Mouse (Mus musculus) lung, postnatal 0 days (tissue): ENCODE measurements at regions not wholly inside any gene's neighbourhood (a gene's known extent, or its start where the extent isn't known, plus 50 kb on each side); places are given as distances from the start of the nearest gene placed in this dataset.

Experiments
- ATAC-seq: fragments of 200-750 bp; cut with Nextera tagmentation; 2 replicates; pipeline ENCODE4 v1.8.0; 2017; ENCODE audit warnings: moderate library complexity
- DNase-seq: peaks from one replicate; pipeline ENCODE4 v3.0.0-alpha.2; 2016; ENCODE audit warnings: low spot score
- H3K27ac ChIP-seq: fragments of 300-500 bp; sonication (generic); 2 replicates; pipeline ENCODE4 v1.5.1; 2014; ENCODE audit warnings: antibody characterized with exemption, mild to moderate bottlenecking, low read length, mixed read lengths
- H3K27me3 ChIP-seq: fragments of 300-500 bp; sonication (generic); replicated peaks from 2 replicates; pipeline ENCODE4 v1.6.1; 2014; ENCODE audit warnings: low read length, mixed read lengths; ENCODE audit not compliant: insufficient read depth
- H3K36me3 ChIP-seq: fragments of 300-500 bp; sonication (generic); 2 replicates; pipeline ENCODE4 v1.6.1; 2014; ENCODE audit warnings: low read length, mixed read lengths; ENCODE audit not compliant: insufficient read depth
- H3K4me1 ChIP-seq: fragments of 300-500 bp; sonication (generic); 2 replicates; pipeline ENCODE4 v1.6.1; 2014; ENCODE audit warnings: antibody characterized with exemption, low read depth, low read length, mixed read lengths; ENCODE audit not compliant: insufficient read depth
- H3K4me2 ChIP-seq: fragments of 300-500 bp; sonication (generic); replicated peaks from 2 replicates; pipeline ENCODE4 v1.6.1; 2014; ENCODE audit warnings: low read depth, mild to moderate bottlenecking, low read length, moderate library complexity, mixed read lengths
- H3K4me3 ChIP-seq: fragments of 300-500 bp; sonication (generic); 2 replicates; pipeline ENCODE4 v1.5.1; 2014; ENCODE audit warnings: low read depth, low read length
- H3K9ac ChIP-seq: fragments of 300-500 bp; sonication (generic); replicated peaks from 2 replicates; pipeline ENCODE4 v1.6.1; 2014; ENCODE audit warnings: low read depth, mild to moderate bottlenecking
- H3K9me3 ChIP-seq: fragments of 300-500 bp; sonication (generic); 2 replicates; pipeline ENCODE4 v1.6.1; 2016; ENCODE audit warnings: low read length, mixed read lengths
- CTCF ChIP-seq: IDR thresholded peaks from 2 replicates; pipeline ENCODE4 v1.5.1; 2016; ENCODE audit warnings: antibody characterized with exemption, mild to moderate bottlenecking
- EP300 ChIP-seq: IDR thresholded peaks from 2 replicates; pipeline ENCODE4 v1.6.1; 2016; ENCODE audit warnings: antibody characterized with exemption, mild to moderate bottlenecking, control low read depth
- WGBS: fragments of 180-500 bp; shearing (Covaris S2); extraction: QIAGEN DNeasy Blood & Tissue Kit; methylation state at CpG from one replicate; pipeline ENCODE4 v1.1.7; 2014; 5-methylcytosine and 5-hydroxymethylcytosine counted together

GRCm38 (mm10) chr13:44282306-44282705 is 447.0 kb upstream of the Jarid2 start:
- Histone ChIP-seq H3K4me2 (no peak overlapping the region), H3K27me3 (no peaks in the 10 kb centered on the region), H3K9ac (no peak overlapping the region), H3K4me3 (no peak overlapping the region), H3K27ac (no peak overlapping the region), H3K4me1 (no peaks in the 10 kb centered on the region), H3K9me3 (no peaks in the 10 kb centered on the region), H3K36me3 (no peaks in the 10 kb centered on the region)
- WGBS, result 63% methylated on average over 9 of the region's 9 CpGs
- no peak for ATAC-seq
- no peak for DNase-seq
- TF ChIP-seq EP300 (no peak), CTCF (no peak)

- Histone ChIP-seq H3K9me3 (no peaks in the 10 kb centered on the region), H3K4me2 (no peak overlapping the region), H3K4me1 (no peaks in the 10 kb centered on the region), H3K27ac (no peak overlapping the region), H3K4me3 (no peak overlapping the region), H3K9ac (no peak overlapping the region), H3K27me3 (no peaks in the 10 kb centered on the region), H3K36me3 (no peaks in the 10 kb centered on the region)
- WGBS, result 51% methylated on average over 16 of the region's 16 CpGs
- TF ChIP-seq EP300 (no peak), CTCF (no peak)
- DNase-seq, result peak; percentile 23
- ATAC-seq, result no peak
Measured at GRCm38 (mm10) chr13:44282731-44283571, 446.3 kb upstream of the Jarid2 start.

- ATAC-seq, result no peak
- WGBS, result 91% methylated on average over 1 of the region's 1 CpGs
- Histone ChIP-seq H3K9me3 (0 out of 2 replicates have a peak, but pooled peaks cover 3% of the 10 kb centered on the region), H3K4me2 (no peak overlapping the region), H3K27me3 (no peaks in the 10 kb centered on the region), H3K27ac (no peak overlapping the region), H3K4me3 (no peak overlapping the region), H3K4me1 (no peaks in the 10 kb centered on the region), H3K36me3 (no peaks in the 10 kb centered on the region), H3K9ac (no peak overlapping the region)
- no peak for TF ChIP-seq EP300
- TF ChIP-seq CTCF, result no peak
- no peak for DNase-seq
Measured at GRCm38 (mm10) chr13:44285881-44286280, 443.4 kb upstream of the Jarid2 start.

GRCm38 (mm10) chr13:44290199-44290598 is 439.1 kb upstream of the Jarid2 start:
- DNase-seq, result no peak
- H3K4me1 ChIP-seq, result no peaks in the 10 kb centered on the region
- no peaks in the 10 kb centered on the region for H3K27me3 ChIP-seq
- ATAC-seq, result no peak
- H3K4me3 ChIP-seq, result no peak overlapping the region
- TF ChIP-seq EP300 (no peak), CTCF (peak; percentile 45)
- 94% methylated on average over 2 of the region's 2 CpGs for WGBS
- H3K36me3 ChIP-seq, result no peaks in the 10 kb centered on the region
- no peak overlapping the region for H3K4me2 ChIP-seq
- no peak overlapping the region for H3K9ac ChIP-seq
- H3K9me3 ChIP-seq, result 0 out of 2 replicates have a peak, but pooled peaks cover 3% of the 10 kb centered on the region
- no peak overlapping the region for H3K27ac ChIP-seq

- Histone ChIP-seq H3K9me3 (0 out of 2 replicates have a peak, but pooled peaks cover 3% of the 10 kb centered on the region), H3K4me3 (no peak overlapping the region), H3K9ac (no peak overlapping the region), H3K36me3 (no peaks in the 10 kb centered on the region), H3K27me3 (no peaks in the 10 kb centered on the region), H3K27ac (no peak overlapping the region), H3K4me1 (no peaks in the 10 kb centered on the region), H3K4me2 (no peak overlapping the region)
- WGBS, result 61% methylated on average over 6 of the region's 6 CpGs
- TF ChIP-seq EP300 (no peak), CTCF (no peak)
- ATAC-seq (no peak), DNase-seq (no peak)
Measured at GRCm38 (mm10) chr13:44292476-44293056, 436.7 kb upstream of the Jarid2 start.

GRCm38 (mm10) chr13:44293736-44294416 is 435.4 kb upstream of the Jarid2 start:
- peak; percentile 77 for DNase-seq
- H3K4me1 ChIP-seq, result no peaks in the 10 kb centered on the region
- 0 out of 2 replicates have a peak, but pooled peaks cover 3% of the 10 kb centered on the region for H3K9me3 ChIP-seq
- H3K4me2 ChIP-seq, result no peak overlapping the region
- H3K36me3 ChIP-seq, result no peaks in the 10 kb centered on the region
- 58% methylated on average over 15 of the region's 15 CpGs for WGBS
- peak; percentile 80 for ATAC-seq
- no peak for TF ChIP-seq EP300
- no peak for TF ChIP-seq CTCF
- no peak overlapping the region for H3K9ac ChIP-seq
- no peak overlapping the region for H3K27ac ChIP-seq
- no peaks in the 10 kb centered on the region for H3K27me3 ChIP-seq
- no peak overlapping the region for H3K4me3 ChIP-seq
